Mouse (Mus musculus) MEL-GATA-1-ER (cell line): ENCODE data around the gene Tmem213.
A peak's percentile ranks its signal among the peaks of the same experiment; 100 is the strongest.

ENCODE experiments used
- DNase-seq: peaks from one replicate; pipeline ENCODE4 v3.0.0-alpha.2; 2012; ENCODE audit warnings: low read depth; ENCODE audit errors: extremely low read depth

Gene Tmem213

DNA sequence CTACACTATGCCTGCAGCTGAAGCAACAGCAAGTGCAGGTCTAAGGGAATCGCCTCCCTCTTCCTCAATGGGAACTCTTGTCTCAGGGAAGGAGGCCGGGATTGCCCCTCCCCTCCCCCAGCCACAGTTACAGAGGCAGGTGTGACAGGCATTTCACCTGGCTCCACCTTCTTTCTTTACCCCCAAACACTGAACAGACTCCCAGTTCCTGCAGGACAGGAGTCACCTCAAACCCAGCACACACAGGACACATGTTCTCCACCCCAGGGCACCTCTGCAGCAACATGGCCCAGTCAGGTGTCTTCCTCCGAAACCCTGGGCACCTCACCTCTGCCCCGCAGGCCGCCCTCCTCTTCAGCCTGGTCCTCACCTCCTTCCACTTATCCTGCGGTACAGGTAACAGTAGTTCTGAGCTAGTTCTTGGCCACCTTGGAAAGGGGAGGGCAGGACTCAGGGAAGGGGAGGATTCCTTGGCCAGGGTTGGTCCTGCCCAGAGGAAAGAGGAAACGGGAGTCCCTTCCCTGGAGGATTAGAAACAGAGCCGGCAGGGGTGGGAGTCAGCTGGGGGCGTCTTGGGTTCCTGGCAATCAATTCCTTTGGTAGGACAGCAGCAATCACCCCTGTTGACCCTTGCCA, at the start of gene Tmem213:
TSS of gene Tmem213 (plus strand) at position 96 of the 636 bp plus-strand sequence.
- no peak for DNase-seq

DNA sequence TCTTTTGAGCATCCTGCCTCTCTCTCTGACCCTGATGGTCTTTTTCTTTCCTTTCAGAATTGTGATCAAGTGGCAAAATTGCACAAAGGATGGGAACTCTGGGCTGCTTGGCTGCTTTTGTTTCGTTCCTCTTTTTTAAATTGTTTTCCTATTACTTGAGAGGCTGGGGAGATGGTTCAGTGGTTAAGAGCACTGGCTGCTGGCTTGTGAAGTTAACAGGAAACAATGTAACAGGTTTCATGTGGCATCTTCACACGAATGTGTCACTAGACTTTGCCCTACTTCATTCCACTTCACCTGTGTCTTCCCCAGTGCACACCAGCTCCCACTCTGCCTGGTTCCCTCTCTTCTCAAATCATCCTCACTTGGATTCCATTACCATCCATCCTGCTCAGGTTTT, 44.4 kb upstream of the Tmem213 start:
- DNase-seq = no peak

DNA sequence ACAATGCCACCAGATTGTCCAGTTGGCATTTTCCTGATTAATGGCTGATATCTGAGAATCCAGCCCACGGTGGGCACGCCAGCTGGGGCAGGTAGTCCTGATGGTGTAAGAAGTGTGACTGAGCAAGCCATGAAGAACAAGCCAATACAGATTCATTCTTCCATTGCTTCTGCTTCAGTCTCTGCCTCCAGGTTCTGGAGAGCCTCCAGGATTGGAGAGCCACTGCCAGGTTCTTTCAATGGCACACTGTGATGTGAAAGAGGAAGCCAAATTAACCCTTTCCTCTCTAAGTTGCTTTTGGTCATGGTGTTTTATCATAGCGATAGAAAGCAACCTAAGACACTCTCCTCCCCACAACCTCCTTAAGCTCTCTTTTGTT, 43.9 kb upstream of the Tmem213 start:
- DNase-seq = no peak

DNA sequence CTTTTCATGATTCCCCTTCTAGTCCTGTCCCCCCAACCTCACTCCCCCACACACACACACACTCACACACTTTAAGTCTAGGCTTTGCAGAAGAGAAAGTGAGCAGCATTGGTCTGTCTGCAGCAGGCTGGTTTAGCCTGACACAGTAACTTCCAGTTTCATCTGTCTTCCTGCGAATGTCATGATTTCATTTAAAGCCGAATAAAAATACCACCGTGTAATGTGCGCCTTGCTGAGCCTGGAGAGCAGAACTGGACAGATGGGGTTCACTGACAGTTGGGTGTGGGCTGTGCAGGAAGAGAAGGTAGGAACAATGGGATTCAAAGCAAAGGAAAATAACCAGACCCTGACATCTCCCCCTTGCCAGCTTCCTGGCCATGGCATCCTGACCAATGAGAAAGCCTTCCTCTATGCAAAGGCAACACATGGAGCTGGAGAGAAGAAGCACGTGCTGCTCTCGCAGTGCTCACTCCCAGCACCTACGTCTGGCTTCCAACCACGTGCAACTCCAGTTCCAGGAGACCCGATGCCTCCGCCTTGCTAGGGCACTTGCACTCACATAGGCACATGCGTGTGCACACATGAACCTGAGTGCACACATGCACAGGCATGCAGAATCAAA, 43.4 kb upstream of the Tmem213 start:
- no peak for DNase-seq

DNA sequence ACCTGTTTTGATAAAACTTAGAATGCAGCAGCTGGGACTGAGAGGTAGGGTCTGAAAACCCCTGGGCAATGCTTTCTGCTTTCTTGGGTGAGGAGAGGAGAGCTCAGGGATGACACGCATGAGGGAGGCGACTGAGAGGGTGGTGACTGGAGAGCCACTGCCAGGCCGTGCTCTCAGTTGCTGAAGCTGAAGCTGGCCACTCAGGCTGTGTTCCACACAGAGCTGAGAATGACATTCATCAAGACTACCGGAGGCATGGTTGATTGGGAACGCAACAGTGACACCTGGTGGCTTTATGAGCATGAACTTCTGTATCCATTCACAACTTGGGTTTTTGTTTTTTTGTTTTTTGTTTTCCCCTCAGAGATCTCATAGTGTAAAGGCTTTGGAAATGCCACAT, 42.8 kb upstream of the Tmem213 start:
- DNase-seq = peak; percentile 40

DNA sequence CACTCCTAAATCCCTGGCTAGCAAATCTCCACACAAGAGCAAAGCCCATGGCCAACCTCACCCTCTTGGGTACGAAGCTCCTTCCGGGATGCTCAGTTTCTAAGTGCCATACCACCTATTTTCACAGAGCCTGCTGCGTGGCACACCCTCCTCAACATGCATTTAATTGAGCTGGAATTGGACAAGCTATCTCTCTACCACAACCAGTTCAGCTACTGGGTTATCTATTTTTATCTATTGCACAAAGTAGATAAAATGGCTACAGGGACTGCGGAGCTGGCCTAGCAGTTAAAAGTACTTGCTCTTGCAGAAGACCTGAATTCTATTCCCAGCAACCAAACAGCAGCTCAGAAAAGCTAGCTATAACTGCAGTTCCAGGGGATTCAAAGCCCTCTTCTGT, 37.8 kb upstream of the Tmem213 start:
- DNase-seq = no peak

DNA sequence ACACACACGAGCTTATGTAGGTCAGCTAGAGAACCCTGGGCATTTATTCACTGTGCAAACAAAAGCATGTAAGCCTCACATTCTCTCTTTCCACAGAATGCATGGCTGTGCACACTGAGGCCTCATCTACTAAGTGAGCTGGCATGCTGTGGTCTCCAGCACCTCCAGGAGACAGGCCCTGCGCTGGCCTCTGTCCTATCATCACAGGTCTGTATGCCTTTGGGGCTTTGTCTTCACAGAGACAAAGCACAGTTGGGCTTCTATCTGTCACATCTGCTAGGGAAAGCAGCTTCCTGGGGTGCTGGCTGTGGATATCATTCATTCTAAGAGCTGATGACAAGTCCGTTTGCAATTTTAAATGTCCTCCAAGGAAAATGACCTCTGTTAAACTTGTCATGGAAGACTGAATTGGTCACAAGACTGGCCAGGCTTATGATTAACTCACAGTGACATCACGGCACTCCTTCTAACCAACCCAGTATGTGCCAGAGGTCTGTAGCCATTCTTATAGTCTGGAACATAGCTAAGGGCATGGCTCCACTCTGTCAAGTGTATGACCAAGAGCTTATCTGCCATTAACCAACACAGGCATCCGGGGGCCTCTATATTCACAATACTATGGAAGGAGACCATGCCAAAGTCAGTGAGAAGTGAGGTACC, 36.8 kb upstream of the Tmem213 start:
- DNase-seq = no peak

DNA sequence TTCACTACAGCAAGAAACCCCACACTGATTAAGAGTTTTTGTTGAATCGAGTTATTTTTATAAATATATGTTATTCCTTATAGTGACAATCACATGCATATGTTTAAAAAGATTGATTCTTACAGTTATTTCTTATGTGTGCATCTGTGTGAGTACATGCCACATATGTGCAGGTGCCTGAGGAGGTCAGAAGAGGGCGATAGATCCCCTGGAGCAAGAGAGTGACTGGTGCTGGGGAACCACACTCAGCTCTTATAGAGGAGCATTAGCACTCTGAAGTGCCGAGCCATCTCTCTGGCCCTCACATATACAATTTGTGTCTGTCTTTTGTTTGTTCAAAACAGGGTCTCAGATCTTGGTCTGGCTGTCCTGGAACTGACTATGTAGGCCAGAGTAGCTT, 35.5 kb upstream of the Tmem213 start:
- no peak for DNase-seq

DNA sequence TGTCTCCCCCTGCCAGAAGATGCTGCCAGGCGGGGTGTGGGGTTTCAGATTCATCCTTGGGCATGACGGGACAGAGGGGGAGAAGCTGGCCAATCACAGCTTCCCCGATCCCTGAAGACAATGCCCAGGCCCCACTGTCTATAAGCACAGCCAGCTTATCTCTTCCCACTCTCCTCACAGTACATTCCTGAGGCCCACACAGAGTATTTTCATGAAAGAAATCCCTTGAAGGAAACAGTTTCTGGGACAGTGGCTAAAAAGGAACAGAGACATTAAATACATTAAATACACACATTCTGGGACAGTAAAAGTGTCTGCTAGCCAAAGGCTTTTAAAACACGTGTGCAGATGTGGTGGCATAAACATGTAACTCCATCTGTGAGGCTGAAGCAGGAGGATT, 28.7 kb upstream of the Tmem213 start:
- DNase-seq = no peak

DNA sequence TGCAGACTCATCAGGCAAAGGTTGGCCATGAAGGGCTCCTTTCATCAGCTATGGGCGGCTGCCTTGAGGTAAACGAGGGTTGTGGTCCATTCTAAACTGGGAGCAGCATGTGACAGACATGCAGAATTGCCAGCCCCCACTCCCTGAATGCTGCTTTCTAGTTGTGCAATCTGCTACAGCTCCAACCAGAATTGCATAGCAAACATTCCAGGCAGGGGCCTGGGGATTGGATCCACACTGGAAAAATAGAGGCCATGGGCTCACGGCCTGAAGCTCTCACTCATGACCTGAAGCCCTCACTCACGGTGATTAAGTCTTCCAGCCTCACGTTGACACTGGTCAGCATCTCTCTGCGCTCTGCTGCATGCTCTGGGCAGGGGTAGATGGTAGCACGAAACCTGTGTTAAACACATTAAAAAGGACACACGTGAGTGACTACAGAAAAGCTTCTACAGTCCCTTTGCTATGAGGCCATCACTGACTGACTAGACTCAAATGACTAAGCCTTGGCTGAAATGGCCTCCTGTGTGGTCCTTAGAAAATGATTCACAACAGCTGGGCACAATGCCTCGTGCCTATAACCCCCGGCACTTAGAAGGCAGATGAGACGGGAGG, 27.2 kb upstream of the Tmem213 start:
- no peak for DNase-seq

DNA sequence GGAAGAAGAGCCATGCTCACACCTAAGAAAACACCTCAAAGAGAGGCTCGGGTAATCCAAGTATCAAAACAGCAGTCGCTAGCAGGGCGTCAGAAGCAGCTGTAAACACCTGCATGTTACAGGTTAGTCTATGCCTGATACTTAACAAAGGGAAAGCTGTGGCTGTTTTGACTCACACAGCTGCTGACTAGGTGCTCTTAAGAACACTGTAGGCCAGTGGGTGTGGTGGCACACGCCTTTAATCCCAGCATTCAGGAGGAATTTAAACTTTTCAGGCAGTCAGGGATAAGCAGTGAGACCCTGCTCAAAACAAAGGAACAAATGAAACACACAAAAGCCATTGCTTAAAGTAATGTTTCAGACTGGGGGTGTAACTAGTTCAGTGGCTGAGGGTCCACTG, 25.9 kb upstream of the Tmem213 start:
- DNase-seq = no peak

DNA sequence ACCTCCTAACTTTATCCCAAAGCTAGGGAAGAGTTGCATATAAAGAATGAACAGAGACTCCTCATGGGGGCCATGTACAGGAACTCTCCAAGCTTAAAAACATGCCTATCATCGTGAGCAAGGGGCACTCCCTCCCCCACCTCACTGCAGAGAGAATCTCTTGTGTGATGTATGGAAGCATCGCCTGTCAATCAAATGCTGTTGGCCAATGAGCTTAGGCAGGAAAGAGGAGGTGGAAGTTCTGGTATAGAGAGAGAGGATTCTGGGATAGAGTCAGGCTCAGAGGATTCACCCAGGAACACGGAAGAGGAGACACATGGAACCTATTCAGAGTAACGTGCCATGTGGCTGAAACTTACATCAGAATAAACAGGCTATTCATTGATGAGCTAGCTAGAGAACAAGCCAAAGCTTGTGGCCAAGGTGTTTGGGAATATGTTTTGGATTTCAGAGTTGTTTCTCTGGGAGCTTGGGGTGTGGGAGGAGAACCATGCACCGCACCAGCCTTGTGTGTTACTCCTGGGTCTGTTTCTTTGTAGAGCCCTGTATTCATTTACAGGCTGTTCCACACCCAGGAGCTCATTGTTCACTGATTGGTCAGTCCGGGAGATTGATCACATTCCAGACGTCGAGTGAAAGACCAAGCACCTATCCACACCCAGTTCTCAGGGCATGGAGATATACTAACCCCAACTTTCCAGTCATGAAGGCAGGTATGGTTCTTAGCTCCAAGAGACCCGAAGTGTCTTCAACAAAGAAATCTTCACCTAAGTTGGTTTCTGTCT, 21.6 kb upstream of the Tmem213 start:
- no peak for DNase-seq

DNA sequence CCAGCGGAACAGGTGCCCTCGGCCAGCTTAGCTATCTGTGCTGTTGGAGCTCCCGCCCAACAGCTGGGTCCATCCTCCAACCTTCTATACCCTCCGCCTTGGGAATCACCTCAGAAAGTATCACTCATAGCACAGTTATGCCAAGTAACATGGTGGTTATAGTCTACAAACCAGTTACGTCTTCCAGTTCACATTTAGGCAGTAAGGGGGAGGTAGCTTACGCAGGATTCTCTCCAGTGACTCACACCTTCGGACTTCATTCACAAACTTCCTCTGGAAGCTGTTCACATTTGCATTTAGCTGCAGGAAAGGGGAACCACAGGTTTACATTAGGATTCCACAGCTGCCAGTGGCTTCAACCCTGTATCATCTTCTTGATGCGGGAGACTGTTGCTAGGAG, 16.5 kb upstream of the Tmem213 start:
- DNase-seq = no peak

DNA sequence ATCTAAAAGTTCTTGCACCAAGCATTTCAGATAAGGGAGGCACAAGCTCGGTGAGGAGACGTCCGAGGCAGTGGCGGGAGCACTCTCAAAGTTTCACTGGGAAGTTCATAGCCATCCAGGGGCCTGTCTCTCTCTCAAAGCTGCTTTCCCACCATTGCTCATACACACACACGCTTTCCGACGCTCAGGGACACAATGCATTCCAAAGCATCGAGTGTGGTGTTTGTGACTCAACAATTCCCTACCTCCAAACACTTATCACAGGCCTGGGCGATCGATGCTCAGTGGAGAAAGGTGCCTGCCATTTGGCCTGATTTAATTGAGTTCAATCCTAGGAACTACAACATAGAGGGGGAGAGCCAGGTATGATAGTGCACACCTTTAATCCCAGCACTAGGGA, 14.4 kb upstream of the Tmem213 start:
- DNase-seq = no peak

DNA sequence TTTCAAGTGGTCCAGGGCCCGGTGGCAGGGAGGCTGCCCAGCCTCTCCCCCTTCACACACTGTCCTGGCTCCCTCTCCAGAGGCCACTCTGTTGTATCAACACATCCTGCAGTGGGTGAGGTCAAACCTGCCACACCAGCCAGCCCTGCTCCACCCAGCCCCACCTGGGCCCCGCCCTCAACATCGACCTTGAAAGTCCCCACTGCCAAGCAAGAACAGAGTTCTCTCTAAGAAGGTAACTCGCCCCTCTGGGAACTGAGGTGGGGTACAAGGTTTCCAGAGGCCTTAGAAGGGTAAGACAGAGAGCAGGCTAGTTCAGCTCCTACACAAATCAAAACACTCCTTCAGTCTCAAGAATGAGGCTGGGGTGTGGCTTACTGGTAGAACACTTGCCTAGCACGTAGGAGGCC, 12.1 kb upstream of the Tmem213 start:
- no peak for DNase-seq

DNA sequence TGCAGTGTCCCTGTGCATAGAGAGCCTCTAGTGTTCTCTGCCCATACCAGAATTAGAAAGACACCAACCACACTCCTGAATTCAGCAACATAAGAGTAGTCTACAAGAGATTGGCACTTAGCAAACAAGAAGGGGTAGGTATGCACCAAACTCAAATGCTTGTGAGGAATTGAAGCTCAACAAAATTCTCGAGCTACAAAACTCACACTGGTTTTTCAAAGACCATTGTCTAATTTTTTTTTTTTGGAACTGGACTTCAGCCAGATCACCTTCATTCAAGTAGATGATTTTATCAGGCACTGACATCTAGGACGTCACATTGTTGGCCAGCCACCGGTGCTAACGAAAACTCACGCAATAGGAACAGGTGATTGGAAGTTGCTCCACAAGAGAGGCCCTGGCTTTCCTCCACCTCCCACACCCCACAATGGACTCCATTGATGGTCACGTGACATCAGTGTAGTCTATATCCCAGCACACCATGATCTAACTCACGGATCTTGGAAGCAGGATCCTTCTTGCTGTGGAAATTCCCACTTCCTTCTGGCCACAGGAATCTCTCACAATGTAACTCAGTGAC, 6.7 kb upstream of the Tmem213 start:
- DNase-seq = no peak

DNA sequence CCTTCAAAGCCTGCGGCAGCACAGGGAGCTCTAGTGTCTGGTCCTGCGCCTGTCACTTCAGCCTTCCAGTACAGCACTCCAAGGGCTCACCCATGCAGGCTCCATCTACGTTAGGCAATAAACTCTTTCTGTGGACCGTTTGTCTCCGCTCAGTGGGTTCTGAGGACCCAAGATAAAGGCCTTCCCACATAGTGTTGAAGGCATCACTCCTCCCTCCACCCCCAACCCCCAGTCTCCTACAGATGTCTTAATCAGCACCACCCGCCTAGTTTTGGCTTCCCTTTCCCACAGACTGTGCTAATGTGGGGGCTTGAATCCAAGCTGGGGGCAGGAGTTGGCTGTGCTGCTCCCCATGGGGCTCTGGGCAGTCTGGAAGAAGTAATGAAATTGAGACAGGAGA, 5.3 kb upstream of the Tmem213 start:
- DNase-seq = peak; percentile 65

DNA sequence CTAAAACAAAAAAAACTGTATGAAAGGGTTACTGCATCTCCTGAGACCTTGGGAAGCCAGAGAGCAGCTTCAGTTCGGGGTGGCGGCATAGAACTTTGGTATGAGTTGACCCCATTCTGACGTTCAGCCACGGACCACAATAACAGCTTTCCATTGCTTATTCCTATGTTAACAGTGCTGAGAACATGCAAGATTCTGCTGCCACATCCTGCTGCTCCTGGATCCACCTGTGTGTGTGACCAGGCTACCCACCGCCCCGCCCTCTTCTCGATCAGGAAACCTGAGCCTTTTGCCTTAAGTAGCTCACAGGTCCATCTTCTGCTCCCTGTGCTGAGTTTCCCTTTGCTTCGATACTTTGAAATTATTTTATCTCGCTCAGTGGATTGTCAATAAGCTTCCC, 3.1 kb upstream of the Tmem213 start:
- DNase-seq = no peak

DNA sequence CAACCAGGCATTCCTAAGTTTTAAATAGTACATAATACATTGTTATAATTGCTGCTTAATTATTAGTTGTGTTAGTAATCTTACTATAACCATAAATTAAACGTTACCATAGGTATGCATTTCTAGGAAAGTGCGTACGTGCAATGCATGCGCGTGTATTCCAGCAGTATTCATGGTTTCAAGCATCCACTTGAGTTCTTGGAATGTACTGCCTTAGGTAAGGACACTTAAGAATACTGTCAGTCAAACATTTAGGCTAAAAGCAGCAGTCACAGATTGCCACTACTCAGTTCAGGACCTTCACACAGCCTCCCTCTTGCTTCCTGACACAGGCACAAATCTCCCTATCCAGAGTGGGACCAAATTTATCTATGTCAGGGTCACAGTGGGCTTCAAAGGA, 606 bp upstream of the Tmem213 start:
- no peak for DNase-seq

DNA sequence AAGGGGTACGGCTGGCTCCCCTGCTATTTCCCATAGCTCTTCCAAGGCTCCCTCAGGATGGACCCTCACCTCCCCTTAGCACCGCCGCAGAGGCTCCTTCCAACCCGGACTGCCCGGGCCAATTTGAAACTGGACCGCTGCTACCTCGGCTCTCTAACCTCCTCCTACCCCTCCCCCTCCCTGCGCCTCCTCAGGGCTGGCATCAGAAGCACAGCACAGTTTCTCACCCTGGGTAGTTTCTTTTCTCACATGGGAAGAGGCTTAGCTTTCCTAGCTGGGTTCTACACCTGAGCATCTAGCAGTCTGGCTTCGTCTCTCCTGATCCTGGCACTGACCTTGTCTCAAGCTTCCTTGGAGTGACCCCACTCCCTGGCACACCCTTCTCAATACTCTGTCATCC, 816 bp downstream of the Tmem213 start:
- DNase-seq = no peak

DNA sequence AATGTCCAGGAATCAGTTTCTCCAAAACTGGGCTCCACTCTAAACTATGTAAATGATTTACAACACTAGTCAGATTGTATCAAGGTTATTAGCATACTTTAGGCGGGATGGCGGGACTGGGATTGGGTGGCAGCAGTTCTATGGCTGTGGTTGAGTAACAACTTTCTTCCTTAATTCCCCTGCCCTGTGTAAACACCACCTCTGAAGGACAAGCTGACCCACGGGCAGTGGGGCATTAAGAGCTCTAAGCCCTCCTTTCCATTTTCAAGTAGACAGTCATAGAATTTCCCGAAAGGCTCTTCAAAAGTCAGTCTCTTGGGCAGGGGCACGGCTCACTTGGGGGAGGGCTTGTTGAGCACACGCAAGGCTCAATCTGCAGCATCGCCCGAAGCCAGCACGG, 1.8 kb downstream of the Tmem213 start:
- DNase-seq = no peak
